Mouse (Mus musculus): ENCODE results near the gene Gm49388.
"Not testable (repeated sequence)": the region's sequence is repeated elsewhere in the genome, so short reads cannot be mapped to it uniquely, and the experiment has no call there.

Gm49388 gene

GRCm38 (mm10) chr7:127768346-127768996 is 16.9 kb upstream of the Gm49388 start:
- DNase-seq (ENCODE audit: low read depth, low spot score), result no peak

DNA sequence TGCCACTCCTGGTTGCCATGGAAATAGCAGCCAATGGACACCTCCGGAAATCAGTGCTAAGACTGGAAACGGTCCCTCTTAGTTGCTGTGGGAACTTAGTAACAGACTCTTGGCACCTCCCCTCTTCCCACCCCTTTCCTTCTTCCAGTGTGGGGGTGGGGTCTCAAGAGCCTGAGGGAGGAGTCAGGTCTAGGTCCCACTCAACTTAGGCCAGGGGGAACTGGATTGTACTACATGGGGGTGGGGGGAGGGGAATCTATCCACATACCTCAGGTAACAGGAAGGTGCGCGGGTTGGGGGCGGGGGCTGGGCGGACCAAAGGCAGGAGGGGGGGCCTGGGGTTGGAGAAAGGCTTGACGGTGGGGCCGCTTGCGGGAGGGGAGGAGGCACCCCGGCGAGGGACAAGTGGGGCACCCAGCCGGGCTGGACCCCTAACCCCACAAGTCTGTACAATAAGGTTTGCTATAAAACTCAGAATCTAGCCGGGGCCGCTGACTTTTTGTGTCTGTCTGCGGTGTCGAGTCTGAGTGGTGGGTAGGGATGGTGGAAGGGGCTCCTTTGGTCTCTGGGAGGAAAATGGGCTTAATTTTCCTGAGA is 16.3 kb upstream of the Gm49388 start:
- peak; percentile 86 for DNase-seq (ENCODE audit: low read depth, low spot score)

GRCm38 (mm10) chr7:127769651-127770038 is 15.8 kb upstream of the Gm49388 start, which contains the start of gene Orai3:
Orai3 (plus strand) TSS chr7:127769815.
- DNase-seq (ENCODE audit: low read depth, low spot score), result peak; percentile 75

DNA sequence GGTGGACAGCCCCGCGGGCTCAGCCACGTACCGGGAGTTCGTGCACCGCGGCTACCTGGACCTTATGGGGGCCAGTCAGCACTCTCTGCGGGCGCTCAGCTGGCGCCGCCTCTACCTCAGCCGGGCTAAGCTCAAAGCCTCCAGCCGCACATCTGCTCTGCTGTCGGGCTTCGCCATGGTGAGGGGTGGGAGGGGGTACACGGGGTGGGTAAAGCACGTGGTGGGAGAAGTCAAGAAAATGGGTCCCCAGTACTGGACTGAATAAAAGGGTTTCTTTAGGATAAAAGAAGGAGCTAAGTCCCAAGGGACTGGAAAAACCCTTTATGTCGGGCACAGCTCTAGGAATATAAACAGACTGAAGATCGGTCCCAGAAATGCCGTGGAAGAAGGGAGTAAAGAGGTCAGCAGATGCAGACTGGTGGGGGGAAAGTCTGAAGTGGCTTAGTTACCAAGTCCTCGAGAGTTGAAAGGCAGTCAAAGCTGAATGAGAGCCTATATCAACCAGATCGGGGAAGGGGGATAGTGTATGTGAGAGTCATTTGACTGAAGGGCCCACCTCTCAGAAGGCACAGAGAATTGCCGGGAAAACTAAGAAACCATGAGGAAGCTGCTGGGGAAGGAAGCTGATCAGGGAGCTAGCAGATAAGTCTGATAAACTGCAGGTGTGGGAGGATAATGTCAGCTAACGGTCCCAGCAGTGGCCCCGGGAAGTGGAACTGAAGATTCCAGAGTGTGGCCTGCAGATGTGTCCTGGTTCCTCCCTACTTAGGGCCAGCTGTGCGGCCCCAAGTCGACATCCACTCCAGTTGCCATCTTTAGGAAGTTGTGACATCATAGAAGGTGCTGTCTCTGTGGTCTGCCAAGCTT is 15.1 kb upstream of the Gm49388 start:
- DNase-seq (ENCODE audit: low read depth, low spot score), result no peak

DNA sequence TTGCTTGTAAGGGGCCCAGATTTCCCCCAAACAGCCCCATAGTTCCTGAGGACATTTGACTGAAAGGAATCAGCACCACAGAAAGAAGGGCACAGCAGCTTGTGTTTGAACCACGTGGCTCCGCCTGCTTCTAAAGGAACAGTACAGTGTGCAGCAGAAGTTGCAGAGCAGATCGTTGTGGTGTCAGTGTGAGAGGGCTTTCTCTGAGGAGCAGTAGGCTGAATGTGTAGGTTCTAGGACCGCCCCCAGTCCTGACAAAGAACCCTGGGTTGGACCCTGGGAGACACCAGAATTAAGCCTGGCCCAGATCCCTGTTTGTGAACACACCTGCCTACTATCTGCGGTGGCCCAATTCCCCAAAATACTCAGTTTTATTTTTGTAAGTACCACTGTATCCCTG is 14.1 kb upstream of the Gm49388 start:
- DNase-seq (ENCODE audit: low read depth, low spot score), result no peak

DNA sequence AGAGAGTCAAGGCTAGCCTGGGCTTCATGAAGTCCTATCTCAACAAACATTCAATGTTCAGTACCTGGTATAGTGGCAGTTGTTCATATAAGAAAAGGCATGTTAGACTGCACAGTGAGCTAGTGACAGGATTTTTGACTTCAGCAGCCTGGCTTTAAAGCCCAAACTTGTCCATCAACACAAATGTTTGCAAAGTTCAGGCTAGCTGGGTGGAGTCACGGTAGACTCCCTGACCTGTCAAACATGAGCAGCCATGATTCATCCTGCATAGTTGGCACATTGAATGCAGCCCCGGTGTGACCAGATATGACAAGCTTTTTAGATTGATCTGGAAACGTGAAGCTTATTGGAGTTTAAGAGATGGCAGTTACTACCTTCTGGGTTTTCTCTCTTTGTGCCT is 13.3 kb upstream of the Gm49388 start:
- no peak for DNase-seq (ENCODE audit: low read depth, low spot score)

DNA sequence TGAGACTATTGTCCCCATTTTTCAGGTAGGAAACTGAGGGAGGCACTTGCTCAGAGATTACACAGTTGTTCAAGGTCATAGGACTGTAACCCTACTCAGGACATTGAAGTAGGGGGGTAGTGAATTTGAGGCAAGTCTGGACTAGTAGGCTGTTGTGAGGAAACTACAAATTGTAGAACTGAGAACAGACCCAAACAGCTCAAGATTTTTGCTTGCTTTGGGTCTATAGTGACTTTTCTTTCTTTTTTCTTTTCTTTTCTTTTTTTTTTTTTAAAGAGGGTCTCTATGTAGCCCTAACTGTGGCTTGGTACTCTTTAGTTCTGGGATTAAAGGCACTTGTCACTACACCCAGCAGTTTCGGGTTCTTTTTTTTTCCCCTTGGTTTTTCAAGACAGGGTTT is 12.9 kb upstream of the Gm49388 start:
- DNase-seq (ENCODE audit: low read depth, low spot score), result no peak

GRCm38 (mm10) chr7:127773664-127774384 is 11.6 kb upstream of the Gm49388 start:
- peak; percentile 87 for DNase-seq (ENCODE audit: low read depth, low spot score)

DNA sequence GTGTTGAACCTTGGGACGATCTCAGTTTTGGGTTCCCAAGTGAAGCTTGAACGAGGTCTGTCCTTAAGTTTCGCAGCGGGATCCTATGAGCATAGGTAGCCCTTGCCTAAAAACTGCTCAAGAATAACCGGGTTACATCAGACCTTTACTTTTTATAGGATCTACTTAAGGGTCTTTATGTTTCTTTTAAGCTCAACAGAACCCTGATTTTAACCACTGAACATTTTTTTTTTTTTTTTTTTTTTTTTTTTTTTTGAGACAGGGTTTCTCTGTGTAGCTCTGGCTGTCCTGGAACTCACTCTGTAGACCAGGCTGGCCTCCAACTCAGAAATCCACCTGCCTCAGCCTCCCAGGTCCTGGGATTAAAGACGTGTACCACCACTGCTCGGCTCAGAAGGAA is 9.6 kb upstream of the Gm49388 start:
- not testable (repeated sequence) for DNase-seq (ENCODE audit: low read depth, low spot score)

DNA sequence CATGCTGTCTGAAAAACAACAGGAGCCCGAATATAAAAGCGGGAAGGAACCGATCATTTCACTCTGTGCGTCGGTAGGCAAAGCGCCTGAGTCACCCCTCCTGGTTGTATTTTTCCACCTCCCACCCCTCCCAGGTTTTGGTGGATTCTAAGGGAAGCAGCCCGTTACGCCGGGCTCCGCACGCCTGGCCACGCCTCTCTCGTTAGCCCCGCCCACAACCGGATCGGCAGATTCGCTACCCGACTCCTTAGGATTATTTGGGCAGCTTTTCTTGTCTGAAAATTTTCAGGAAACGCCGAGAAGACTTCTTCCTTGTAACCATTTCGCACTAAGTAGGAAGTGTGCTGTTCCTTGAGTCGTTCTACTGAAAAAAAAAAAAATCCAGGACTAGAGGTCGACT is 9.0 kb upstream of the Gm49388 start, which contains the start of gene Setd1a:
Gene Setd1a, plus strand, starts transcription at position 245 of the 400 bp plus-strand sequence.
- DNase-seq (ENCODE audit: low read depth, low spot score), result peak; percentile 85

GRCm38 (mm10) chr7:127776878-127777473 is 8.4 kb upstream of the Gm49388 start:
- DNase-seq (ENCODE audit: low read depth, low spot score), result peak; percentile 99

DNA sequence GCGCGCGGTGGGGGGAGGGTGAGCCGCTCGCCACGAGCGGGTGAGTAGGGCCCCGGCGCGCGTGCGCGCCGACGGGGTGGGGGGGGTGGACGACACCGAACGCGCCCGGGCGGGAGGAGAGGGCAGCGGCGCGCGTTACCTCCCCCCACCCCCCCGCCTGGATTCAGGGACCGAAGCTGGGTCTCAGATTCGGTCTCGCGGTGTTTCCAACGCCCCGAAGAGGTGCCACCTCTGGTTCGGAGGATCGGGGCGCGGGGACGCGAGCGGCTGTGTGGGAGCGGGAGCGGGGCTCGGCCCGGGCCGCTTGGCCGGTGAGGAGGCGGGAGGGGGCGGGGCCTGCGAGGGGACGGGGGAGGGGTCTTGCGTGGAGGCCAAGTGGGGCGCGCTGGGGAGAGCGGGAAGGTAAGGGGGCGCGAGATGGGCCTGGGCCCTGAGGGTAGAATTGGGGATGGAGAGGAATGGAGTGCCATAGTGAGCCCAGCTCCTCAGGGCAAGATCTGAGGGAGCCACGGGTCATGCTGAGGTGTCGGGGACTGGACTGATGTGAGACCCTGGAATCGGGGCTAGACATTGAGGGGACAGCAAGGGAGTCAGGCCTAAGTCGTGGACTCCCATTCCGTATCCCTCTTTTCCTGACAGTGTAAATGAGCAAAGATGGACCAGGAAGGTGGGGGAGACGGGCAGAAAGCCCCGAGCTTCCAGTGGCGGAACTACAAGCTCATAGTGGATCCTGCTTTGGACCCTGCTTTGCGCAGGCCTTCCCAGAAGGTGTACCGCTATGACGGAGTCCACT is 7.7 kb upstream of the Gm49388 start:
- DNase-seq (ENCODE audit: low read depth, low spot score), result no peak

DNA sequence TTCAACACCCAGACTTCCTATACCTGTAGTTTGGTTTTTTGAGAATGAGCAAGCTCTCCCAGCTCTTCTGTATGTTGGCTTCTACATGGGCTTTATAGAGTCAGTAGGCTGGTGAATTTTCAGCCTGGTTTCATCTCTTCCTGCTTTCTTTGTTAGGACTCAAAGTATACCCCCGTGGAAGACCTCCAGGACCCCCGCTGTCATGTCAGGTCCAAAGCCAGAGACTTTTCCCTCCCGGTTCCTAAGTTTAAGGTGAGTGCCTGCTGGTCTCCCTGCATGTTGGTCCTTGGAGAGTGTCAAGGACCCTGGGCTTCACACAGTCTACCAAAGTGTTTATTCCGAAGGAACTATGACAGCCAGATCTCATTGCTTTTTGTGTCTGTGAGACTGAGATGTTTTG is 7.1 kb upstream of the Gm49388 start:
- DNase-seq (ENCODE audit: low read depth, low spot score), result no peak

DNA sequence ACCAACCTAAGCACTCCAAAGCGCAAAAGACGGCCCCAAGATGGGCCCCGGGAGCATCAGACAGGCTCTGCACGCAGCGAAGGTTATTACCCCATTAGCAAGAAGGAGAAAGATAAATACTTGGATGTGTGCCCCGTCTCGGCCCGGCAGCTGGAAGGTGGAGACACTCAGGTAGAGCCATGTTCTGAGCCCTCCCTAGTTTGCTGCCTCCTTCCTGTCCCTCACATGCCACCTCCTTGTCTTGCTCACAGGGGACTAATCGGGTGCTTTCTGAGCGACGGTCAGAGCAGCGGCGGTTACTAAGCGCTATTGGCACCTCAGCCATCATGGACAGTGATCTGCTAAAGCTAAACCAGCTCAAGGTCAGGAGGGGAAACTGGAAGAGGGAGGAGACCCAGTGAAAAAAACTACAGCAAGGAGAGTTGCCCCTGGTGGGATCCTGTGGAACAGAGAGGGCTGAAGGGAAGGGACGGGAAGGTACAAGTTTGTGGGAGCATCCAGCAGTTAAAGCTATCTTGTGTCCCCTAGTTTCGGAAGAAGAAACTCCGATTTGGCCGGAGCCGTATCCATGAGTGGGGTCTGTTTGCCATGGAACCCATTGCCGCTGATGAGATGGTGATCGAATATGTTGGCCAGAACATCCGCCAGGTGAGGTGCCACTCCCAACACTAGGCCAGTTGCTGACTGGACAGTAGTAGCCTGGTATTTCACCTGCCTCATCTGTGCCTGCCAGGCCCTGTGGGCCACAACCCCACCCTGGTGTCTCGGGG is 11.9 kb downstream of the Gm49388 start:
- no peak for DNase-seq (ENCODE audit: low read depth, low spot score)

DNA sequence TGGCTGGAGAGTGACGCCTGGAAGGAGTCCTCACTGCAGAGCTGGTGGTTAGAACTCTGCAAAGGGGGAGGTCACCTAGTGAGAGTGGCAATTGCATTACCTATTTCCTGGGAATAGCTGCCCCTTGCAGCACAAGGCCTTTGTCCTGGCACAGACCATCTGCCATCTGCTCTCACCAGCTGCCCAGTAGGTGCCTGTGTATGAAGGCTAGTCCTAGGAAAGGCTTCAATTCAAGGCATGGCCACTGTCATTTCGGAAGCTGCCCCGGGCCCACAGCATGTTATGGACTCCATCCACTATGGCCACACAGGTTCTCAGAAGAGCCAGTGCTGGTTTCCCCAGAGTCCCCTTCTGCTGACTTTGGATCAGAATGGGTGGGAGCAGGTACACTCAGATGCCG is 13.2 kb downstream of the Gm49388 start:
- no peak for DNase-seq (ENCODE audit: low read depth, low spot score)

GRCm38 (mm10) chr7:127799211-127799610 is 13.8 kb downstream of the Gm49388 start:
- DNase-seq (ENCODE audit: low read depth, low spot score), result no peak

DNA sequence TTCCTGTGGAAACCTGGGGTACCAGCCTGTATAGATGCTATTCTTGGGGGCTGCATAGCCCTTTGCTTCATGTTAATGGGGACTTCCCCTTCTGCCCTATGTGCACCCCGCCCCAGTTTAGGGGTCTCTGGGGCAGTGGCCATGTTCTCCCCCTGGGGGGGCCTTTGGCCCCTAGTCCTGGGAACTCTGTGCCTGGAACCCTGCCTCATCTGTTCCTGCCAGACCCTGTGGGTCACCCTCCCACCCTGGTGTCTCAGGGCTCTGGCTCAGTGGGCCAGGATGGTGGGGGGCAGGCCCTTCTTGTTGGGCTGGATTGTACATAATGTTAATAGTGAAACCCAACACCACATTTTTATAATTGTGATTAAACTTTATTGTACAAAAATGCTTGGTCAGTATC is 14.3 kb downstream of the Gm49388 start:
- DNase-seq (ENCODE audit: low read depth, low spot score), result no peak

GRCm38 (mm10) chr7:127800435-127801009 is 15.1 kb downstream of the Gm49388 start, which contains the start of gene Hsd3b7:
Hsd3b7 (plus strand) TSS chr7:127800604.
- DNase-seq (ENCODE audit: low read depth, low spot score), result peak; percentile 73

DNA sequence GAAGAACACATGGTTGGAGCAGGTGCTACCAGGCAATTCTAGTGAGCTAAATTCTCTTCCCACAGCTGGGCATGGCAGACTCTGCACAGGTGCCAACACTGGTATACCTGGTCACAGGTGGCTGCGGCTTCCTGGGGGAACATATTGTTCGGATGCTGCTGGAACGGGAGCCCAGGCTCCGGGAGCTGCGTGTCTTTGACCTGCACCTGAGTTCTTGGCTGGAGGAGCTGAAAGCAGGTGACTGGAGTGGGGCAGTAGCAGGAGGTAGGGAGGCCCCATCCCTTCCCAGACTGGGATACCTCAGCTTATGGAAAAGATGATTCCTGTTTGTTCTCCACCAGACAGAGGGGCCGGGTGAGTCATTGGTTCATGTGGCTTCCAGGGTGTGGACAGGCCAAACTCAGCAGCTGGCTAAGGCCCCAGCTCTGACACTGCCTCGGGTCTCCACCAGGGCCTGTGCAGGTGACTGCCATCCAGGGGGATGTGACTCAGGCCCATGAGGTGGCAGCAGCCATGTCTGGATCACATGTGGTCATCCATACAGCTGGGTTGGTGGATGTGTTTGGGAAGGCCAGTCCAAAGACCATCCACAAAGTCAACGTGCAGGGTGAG is 15.7 kb downstream of the Gm49388 start:
- DNase-seq (ENCODE audit: low read depth, low spot score), result no peak

Data from CD4-positive helper T cell, adult 2 months (primary cell).